Mouse (Mus musculus): ENCODE results near the gene 2010111I01Rik.

DNA sequence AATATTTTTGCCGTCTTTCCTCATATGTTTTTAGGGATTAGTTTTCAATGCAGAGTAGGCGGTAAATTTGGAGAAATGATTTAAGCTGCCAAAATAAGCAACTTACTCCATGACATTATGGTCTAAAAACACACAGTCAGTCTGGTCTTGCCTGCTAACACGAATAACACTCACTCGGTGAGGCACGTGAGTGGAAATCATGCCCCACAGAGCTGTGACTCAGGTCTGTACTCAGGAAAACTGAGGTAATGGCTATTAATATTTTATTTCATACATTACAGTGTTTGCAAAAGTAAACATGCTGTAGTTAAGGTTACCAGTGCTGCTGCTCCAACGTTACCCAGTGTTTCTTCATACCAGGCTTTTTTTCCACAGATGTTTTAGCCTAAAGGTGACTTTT, 176.1 kb downstream of the 2010111I01Rik start:
- TF ChIP-seq POLR2A (IDR thresholded peaks at IDR 0.05; ENCODE audit: low read depth, low read length), result no peak
- no peak for TF ChIP-seq CTCF (conservative IDR thresholded peaks at IDR 0.05; ENCODE audit: insufficient read depth, insufficient read length, low read depth, low read length)

All from kidney, adult 2 months (tissue).